Mouse (Mus musculus) G1E (cell line): ENCODE measurements around the gene Polr2e. TPM values are rescaled to one million over a fixed set of nuclear protein-coding genes. Genes with fewer than 3 reads are reported as not detected.

Experiments used
- ATAC-seq: 2 replicates; pipeline ENCODE4 v1.8.0; 2016; ENCODE audit warnings: mild to moderate bottlenecking; ENCODE audit not compliant: insufficient number of reproducible peaks, poor library complexity, low FRiP score, severe bottlenecking; ENCODE audit errors: extremely low read depth
- DNase-seq: peaks from one replicate; pipeline ENCODE4 v3.0.0; 2012; ENCODE audit warnings: low spot score
- H3K27me3 ChIP-seq: 2 replicates; pipeline ENCODE4 v1.6.1; 2012; ENCODE audit warnings: mild to moderate bottlenecking, low read length, inconsistent platforms; ENCODE audit not compliant: insufficient read depth
- H3K36me3 ChIP-seq: replicated peaks from 2 replicates; pipeline ENCODE3; 2012; ENCODE audit warnings: mild to moderate bottlenecking, inconsistent platforms
- H3K4me1 ChIP-seq: 2 replicates; pipeline ENCODE4 v1.6.1; 2012; ENCODE audit warnings: low read depth, low read length, inconsistent platforms, mixed read lengths; ENCODE audit not compliant: insufficient read depth
- H3K4me3 ChIP-seq: 2 replicates; pipeline ENCODE4 v1.5.1; 2012; ENCODE audit warnings: low read depth, mild to moderate bottlenecking, inconsistent platforms, low read length, moderate library complexity, mixed read lengths
- H3K9me3 ChIP-seq: replicated peaks from 2 replicates; pipeline ENCODE4 v1.6.1; 2012; ENCODE audit warnings: inconsistent platforms
- CTCF ChIP-seq: IDR thresholded peaks from 2 replicates; pipeline ENCODE4 v1.5.1; 2012; ENCODE audit warnings: low read depth, low read length, inconsistent platforms, mixed read lengths
- GATA1 ChIP-seq: IDR thresholded peaks from 2 replicates; pipeline ENCODE4 v1.6.1; 2012; ENCODE audit warnings: borderline replicate concordance, low read length, inconsistent platforms, mixed read lengths
- GATA2 ChIP-seq: IDR thresholded peaks from 2 replicates; pipeline ENCODE4 v1.6.1; 2012; ENCODE audit warnings: low read depth, low read length, inconsistent platforms, borderline replicate concordance
- POLR2AphosphoS5 ChIP-seq: IDR thresholded peaks from 2 replicates; pipeline ENCODE4 v1.6.1; 2012; ENCODE audit warnings: low read depth, low read length, inconsistent platforms; ENCODE audit not compliant: insufficient replicate concordance
- TAL1 ChIP-seq: conservative IDR thresholded peaks from 2 replicates; pipeline ENCODE4 v1.6.1; 2012; ENCODE audit warnings: low read depth, low read length, inconsistent platforms, mixed read lengths
- polyA plus RNA-seq: library from polyadenylated mRNA; stranded (reverse); fragments of >175 nt; gene quantifications from 2 replicates; pipeline ENCODE4 v1.2.3, GENCODE M21; 2012
- total RNA-seq, 2 experiments: library from RNA; stranded (forward) in 1 of 2; stranded (reverse) in 1 of 2; fragments of 200-1000 nt in 1 of 2; fragments of >200 nt in 1 of 2; fragmentation: Nextera tagmentation in 1 of 2; gene quantifications; 2 replicates each; pipeline ENCODE4 v1.2.3; 2014 to 2017

Polr2e gene
- total and polyA plus RNA-seq, 3 experiments = 54.6 to 206 (median 90.2) TPM

DNA sequence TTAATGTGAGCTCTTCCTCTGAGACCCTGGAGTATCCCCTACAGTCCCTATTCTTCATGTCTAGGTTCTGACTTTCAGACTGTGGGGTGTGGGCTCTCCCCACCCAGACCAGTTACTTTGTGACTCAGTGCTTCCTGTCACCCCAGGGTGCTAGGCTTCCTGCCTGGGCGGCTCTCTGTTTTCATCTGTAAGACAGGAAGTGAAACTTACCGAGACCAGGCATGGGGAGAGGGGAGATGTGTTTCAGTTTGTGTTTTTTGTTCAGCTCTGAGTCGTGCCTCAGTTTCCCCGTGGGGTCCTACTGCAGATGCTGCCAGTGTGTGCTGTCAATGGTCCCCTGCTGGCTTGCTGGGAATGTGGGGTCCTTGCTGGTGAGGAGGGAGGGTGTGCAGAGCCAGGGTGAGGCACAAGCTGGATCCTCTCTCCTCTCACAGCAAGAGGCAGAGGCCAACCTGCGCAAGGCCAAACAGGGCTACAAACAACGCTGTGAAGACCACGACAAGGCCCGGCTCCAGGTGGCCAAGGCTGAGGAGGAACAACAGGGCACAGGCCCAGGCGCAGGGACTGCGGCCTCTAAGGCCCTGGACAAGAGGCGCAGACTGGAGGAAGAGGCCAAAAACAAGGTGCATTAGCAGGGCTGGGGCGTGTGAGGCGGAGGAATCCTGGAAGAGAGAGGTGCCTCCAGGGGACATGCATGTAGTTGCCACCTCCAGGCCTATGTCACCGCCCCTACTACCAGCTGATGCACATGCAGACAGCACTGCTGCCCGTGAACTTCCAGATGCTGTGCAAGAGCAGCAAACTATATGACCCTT is 15.2 kb downstream of the Polr2e start:
- no peak overlapping the region; the same call in 1 of the 2 replicates for H3K4me3 ChIP-seq
- H3K27me3 ChIP-seq = no peaks in the 10 kb centered on the region
- peaks cover 100% of the 10 kb centered on the region for H3K36me3 ChIP-seq
- TF ChIP-seq CTCF (no peak), GATA1 (no peak), TAL1 (no peak), POLR2AphosphoS5 (no peak), GATA2 (no peak)
- H3K4me1 ChIP-seq = peaks cover 86% of the 10 kb centered on the region
- no peaks in the 10 kb centered on the region for H3K9me3 ChIP-seq
- DNase-seq (no peak), ATAC-seq (no peak)

DNA sequence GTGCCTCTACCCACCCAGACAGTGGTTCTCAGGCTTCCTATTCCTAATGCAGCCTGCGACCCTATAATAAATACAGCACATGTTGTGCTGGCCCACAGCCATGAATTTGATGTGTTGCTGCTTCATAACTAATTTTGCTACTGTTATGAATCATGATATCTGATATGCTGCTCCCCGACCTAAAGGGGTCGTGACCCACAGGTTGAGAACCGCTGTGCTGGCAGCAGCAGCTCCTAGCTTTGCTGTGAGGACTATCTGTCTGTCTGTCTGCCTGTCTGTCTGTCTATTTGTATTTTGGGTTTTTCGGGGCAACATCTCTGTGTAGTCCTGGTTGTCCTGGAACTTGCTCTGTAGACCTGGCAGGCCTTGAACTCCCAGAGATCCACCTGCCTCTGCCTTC is 15.8 kb downstream of the Polr2e start:
- H3K36me3 ChIP-seq = peaks cover 100% of the 10 kb centered on the region
- no peaks in the 10 kb centered on the region for H3K27me3 ChIP-seq
- no peak for ATAC-seq
- H3K9me3 ChIP-seq = no peaks in the 10 kb centered on the region
- H3K4me3 ChIP-seq = no peak overlapping the region
- TF ChIP-seq TAL1 = no peak
- TF ChIP-seq GATA1 = no peak
- no peak for DNase-seq
- peaks cover 92% of the 10 kb centered on the region for H3K4me1 ChIP-seq

DNA sequence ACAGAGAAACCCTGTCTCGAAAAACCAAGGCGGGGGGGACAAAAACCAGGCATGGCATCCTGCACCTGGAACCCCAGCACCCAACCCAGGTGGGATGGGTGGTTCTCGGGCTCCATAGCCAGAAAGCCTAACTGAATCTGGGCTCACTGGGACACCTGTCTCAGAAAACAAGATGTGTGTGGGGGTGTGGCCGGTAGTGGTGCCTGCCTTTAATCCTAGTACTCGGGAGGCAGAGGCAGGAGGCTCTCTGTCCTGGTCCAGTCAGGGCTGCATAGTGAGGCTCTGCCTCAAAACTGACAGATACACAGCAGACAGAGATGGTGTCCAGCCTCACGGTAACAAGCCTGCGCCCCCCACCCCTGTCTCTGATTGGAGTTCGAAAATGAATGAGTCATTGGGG is 16.8 kb downstream of the Polr2e start:
- Histone ChIP-seq H3K9me3 (no peaks in the 10 kb centered on the region), H3K4me1 (peaks cover 89% of the 10 kb centered on the region), H3K27me3 (no peaks in the 10 kb centered on the region), H3K36me3 (peaks cover 96% of the 10 kb centered on the region), H3K4me3 (no peak overlapping the region)
- TF ChIP-seq GATA1 (no peak), GATA2 (no peak), CTCF (no peak), TAL1 (no peak), POLR2AphosphoS5 (no peak)
- DNase-seq = no peak
- ATAC-seq = no peak

DNA sequence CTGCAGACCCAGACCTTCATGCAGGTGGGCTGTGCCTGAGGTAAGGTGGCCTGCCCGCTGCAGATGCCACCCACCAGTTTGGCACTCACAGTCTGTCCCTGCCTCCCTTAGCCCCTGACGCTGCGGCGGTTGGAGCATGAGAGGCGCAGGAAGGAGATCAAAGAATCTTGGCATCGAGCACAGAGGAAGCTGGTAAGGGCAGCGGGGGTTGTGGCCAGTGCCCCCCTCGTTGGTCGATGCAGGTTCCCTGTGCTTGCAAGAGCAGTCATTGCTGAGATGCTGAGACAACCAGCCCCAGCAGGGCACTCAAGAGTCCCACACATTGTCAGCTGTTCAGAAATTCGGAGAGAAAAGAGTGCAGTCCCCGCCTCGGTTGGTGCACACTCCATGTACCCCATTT is 17.4 kb downstream of the Polr2e start:
- no peaks in the 10 kb centered on the region for H3K27me3 ChIP-seq
- H3K4me3 ChIP-seq = no peak overlapping the region
- no peak for DNase-seq
- H3K9me3 ChIP-seq = no peaks in the 10 kb centered on the region
- peaks cover 92% of the 10 kb centered on the region for H3K36me3 ChIP-seq
- no peak for ATAC-seq
- peaks cover 87% of the 10 kb centered on the region for H3K4me1 ChIP-seq
- TF ChIP-seq POLR2AphosphoS5 (no peak), CTCF (no peak), GATA2 (no peak), TAL1 (no peak), GATA1 (no peak)

DNA sequence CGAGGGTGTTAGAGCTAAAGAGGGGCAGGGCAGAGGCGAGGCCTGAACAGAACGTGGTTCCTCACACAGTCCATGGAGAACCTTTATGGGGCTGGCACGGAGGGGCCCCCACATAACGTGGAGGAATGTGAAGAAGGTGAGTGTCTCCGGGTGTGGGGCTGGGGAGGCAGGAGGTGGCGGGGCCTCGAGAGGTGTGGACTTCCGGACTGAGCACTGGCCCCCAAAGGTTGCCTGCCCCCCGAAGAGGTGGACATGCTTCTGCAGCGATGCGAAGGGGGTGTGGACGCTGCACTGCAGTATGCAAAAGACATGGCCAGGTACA is 18.3 kb downstream of the Polr2e start:
- no peaks in the 10 kb centered on the region for H3K27me3 ChIP-seq
- TF ChIP-seq CTCF = no peak
- no peak for TF ChIP-seq POLR2AphosphoS5
- no peak for TF ChIP-seq GATA1
- TF ChIP-seq GATA2 = no peak
- no peak for TF ChIP-seq TAL1
- H3K9me3 ChIP-seq = no peaks in the 10 kb centered on the region
- H3K4me3 ChIP-seq = no peak overlapping the region; the same call in 1 of the 2 replicates
- H3K4me1 ChIP-seq = peaks cover 87% of the 10 kb centered on the region
- no peak for DNase-seq
- ATAC-seq = no peak
- peaks cover 84% of the 10 kb centered on the region for H3K36me3 ChIP-seq

DNA sequence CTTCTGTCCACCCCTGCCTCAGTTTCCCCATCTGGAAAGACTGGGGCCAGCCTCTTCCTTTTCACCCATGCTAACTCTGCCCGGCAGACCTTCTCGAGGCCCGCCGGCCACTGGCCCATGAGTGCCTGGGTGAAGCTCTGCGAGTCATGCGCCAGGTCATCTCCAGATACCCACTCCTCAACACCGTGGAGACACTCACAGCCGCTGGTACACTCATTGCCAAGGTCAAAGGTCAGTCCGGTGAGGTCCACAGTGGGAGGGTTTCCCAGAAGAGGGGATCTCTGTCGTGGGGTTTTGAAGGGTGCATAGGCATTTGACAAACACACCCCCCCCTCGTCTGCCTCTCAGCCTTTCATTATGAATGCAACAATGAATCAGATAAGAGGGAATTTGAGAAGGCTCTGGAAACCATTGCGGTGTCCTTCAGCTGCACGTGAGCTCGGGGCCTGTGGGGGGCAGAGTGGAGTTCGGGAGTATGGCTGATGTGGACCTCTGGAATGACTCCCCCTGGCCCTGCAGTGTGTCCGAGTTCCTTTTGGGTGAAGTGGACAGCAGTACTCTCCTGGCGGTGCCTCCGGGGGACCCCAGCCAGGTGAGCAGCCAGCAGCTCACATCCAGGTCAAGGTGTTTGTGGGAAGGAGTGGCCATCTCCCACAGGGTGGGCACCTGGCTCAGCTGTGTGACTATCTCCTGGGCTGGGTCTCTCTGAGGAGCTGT is 18.8 kb downstream of the Polr2e start:
- peaks cover 87% of the 10 kb centered on the region for H3K4me1 ChIP-seq
- DNase-seq = no peak
- H3K36me3 ChIP-seq = peaks cover 84% of the 10 kb centered on the region
- no peak overlapping the region for H3K4me3 ChIP-seq
- no peaks in the 10 kb centered on the region for H3K27me3 ChIP-seq
- no peak for ATAC-seq
- TF ChIP-seq GATA1 (no peak), TAL1 (no peak), GATA2 (no peak), POLR2AphosphoS5 (no peak), CTCF (no peak)
- H3K9me3 ChIP-seq = no peaks in the 10 kb centered on the region
